Mouse (Mus musculus) forebrain, postnatal 0 days (tissue): Measurements from ENCODE around the gene Large1. TPM values are rescaled to one million over a fixed set of nuclear protein-coding genes. Genes with fewer than 3 reads are reported as not detected.

Source experiments
- ATAC-seq: fragments of 200-750 bp; cut with Nextera tagmentation; 2 replicates; pipeline ENCODE4 v1.8.0; 2017; ENCODE audit warnings: mild to moderate bottlenecking, moderate library complexity
- DNase-seq: peaks from one replicate; pipeline ENCODE4 v3.0.0-alpha.2; 2015
- H3K27ac ChIP-seq: fragments of 300-500 bp; sonication (generic); 2 replicates; pipeline ENCODE4 v1.5.1; 2014; ENCODE audit warnings: low read depth, mild to moderate bottlenecking, antibody characterized with exemption, low read length, moderate library complexity, mixed read lengths
- H3K27me3 ChIP-seq: fragments of 300-500 bp; sonication (generic); 2 replicates; pipeline ENCODE4 v1.6.1; 2014; ENCODE audit warnings: mild to moderate bottlenecking, low read length, mixed read lengths; ENCODE audit not compliant: insufficient read depth
- H3K36me3 ChIP-seq: fragments of 300-500 bp; sonication (generic); 2 replicates; pipeline ENCODE4 v1.6.1; 2014; ENCODE audit warnings: mild to moderate bottlenecking, moderate library complexity; ENCODE audit not compliant: insufficient read depth
- H3K4me1 ChIP-seq: fragments of 300-500 bp; sonication (generic); 2 replicates; pipeline ENCODE4 v1.6.1; 2014; ENCODE audit warnings: antibody characterized with exemption; ENCODE audit not compliant: insufficient read depth
- H3K4me2 ChIP-seq: fragments of 300-500 bp; sonication (generic); 2 replicates; pipeline ENCODE4 v1.6.1; 2014; ENCODE audit warnings: low read depth, mild to moderate bottlenecking, moderate library complexity
- H3K4me3 ChIP-seq: fragments of 300-500 bp; sonication (generic); 2 replicates; pipeline ENCODE4 v1.5.1; 2014; ENCODE audit warnings: low read depth, low read length, mixed read lengths
- H3K9ac ChIP-seq: fragments of 300-500 bp; sonication (generic); 2 replicates; pipeline ENCODE4 v1.6.1; 2014; ENCODE audit warnings: mild to moderate bottlenecking
- H3K9me3 ChIP-seq: fragments of 300-500 bp; sonication (generic); 2 replicates; pipeline ENCODE4 v1.6.1; 2016; ENCODE audit warnings: low read length
- CTCF ChIP-seq: sonication (generic); IDR thresholded peaks from 2 replicates; pipeline ENCODE4 v1.5.1; 2016; ENCODE audit warnings: antibody characterized with exemption, control low read depth, low read depth
- WGBS: fragments of 180-500 bp; shearing (Covaris S2); extraction: QIAGEN DNeasy Blood & Tissue Kit; methylation state at CpG from one replicate; pipeline ENCODE4 v1.1.7; 2014; 5-methylcytosine and 5-hydroxymethylcytosine counted together
- polyA plus RNA-seq: library from polyadenylated mRNA; unstranded; fragments of >200 nt; fragmentation: Nextera tagmentation; extraction: Ambion mirVana; gene quantifications from 2 replicates; pipeline ENCODE4 v1.2.1, GENCODE M21; 2015
- total RNA-seq: library from RNA; depleted of rRNA; stranded (reverse); fragments of >200 nt; gene quantifications from 2 replicates; pipeline ENCODE4 v1.2.3, GENCODE M21; 2014

Large1 gene
- total and polyA plus RNA-seq, 2 experiments from 2014 or later: 16.7 to 112 TPM

DNA sequence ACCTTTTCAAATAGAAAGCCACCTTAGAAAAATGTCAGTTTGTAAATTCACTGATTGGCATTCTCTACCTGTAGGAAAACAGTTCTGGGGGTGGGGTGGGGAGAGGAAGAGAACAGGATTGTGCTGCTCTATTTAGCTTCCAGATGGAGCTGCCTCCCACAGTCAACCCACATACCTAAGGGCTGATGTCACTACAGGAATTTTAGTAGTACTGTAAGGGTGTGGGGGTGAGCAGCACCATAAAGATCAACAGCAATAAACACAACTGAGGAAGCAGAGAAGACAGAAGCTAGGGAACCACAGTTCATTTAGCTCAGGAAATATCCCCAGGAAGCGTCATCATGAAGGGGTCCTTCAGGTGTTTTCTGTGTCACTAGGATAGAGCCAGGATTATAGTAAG, 174.9 kb downstream of the Large1 start:
- no peaks in the 10 kb centered on the region for H3K27me3 ChIP-seq
- no peak overlapping the region for H3K9ac ChIP-seq
- no peak overlapping the region for H3K4me2 ChIP-seq
- no peak overlapping the region for H3K4me3 ChIP-seq
- no peak for ATAC-seq
- no peaks in the 10 kb centered on the region for H3K36me3 ChIP-seq
- WGBS: 88% methylated on average over 1 of the region's 1 CpGs
- no peak for DNase-seq
- no peaks in the 10 kb centered on the region for H3K9me3 ChIP-seq
- TF ChIP-seq CTCF: no peak
- no peaks in the 10 kb centered on the region for H3K4me1 ChIP-seq
- no peak overlapping the region for H3K27ac ChIP-seq

- no peak overlapping the region for H3K9ac ChIP-seq
- ATAC-seq (no peak), DNase-seq (no peak)
- H3K4me3 ChIP-seq: no peak overlapping the region
- no peaks in the 10 kb centered on the region for H3K27me3 ChIP-seq
- no peak for TF ChIP-seq CTCF
- H3K36me3 ChIP-seq: no peaks in the 10 kb centered on the region
- H3K27ac ChIP-seq: no peak overlapping the region
- no peaks in the 10 kb centered on the region for H3K9me3 ChIP-seq
- no peak overlapping the region for H3K4me2 ChIP-seq
- H3K4me1 ChIP-seq: no peaks in the 10 kb centered on the region
Measured at GRCm38 (mm10) chr8:73172661-73173060, 180.7 kb downstream of the Large1 start.

GRCm38 (mm10) chr8:73161994-73162393, 191.3 kb downstream of the Large1 start:
- no peak overlapping the region for H3K9ac ChIP-seq
- ATAC-seq: peak; percentile 36; the same call in 1 of the 2 replicates
- DNase-seq: no peak

DNA sequence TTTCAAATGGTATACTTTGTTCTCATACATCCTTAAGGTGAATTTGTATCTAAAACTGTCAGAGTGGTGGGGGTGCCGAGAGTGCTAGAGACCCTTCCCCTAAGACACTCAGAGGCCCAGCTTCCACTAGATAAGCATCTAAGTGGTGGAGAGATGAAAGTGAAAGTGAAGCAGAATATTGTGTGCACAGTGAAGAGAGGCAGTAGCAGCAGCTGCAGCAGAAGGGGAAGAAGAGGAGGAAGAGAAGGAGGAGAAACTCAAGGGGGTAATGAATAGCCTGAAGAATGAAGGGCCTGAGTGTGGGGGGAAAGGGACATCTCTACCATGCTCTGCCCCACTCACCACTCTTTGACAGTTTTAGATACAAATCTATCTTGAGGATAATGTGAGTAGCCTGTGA, 191.8 kb downstream of the Large1 start:
- Histone ChIP-seq H3K27me3 (no peaks in the 10 kb centered on the region), H3K27ac (no peak overlapping the region), H3K36me3 (no peaks in the 10 kb centered on the region), H3K4me1 (no peaks in the 10 kb centered on the region), H3K4me3 (no peak overlapping the region), H3K9me3 (no peaks in the 10 kb centered on the region), H3K4me2 (no peak overlapping the region), H3K9ac (no peak overlapping the region)
- 78% methylated on average over 1 of the region's 1 CpGs for WGBS
- DNase-seq (no peak), ATAC-seq (no peak)
- no peak for TF ChIP-seq CTCF

More at GRCm38 (mm10) chr8:73161994-73162393, 191.3 kb downstream of the Large1 start:
- Histone ChIP-seq H3K4me2 (no peak overlapping the region), H3K9me3 (no peaks in the 10 kb centered on the region), H3K4me1 (no peaks in the 10 kb centered on the region), H3K36me3 (no peaks in the 10 kb centered on the region), H3K4me3 (no peak overlapping the region), H3K27ac (no peak overlapping the region), H3K27me3 (no peaks in the 10 kb centered on the region)
- WGBS: 83% methylated on average over 3 of the region's 3 CpGs
- no peak for TF ChIP-seq CTCF

DNA sequence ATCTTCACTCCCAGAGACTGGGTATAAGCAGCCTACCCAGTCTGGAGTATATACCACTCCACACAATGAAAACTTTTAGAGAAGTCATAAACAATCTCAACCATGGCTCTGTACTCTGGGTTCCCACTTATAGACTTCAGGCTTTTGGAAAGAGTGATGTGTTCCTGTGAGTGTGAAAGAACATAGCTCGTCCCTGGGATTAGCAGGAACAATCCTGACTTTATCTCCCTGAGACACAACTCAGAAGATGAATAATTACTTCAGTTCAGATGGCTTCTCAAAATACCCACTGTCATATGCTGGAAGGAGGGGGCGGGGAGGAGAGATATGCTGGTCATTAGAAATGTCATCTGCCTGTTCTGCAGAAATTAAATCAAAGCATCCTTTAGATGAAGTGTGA, 192.4 kb downstream of the Large1 start:
- 75% methylated on average over 2 of the region's 2 CpGs for WGBS
- ATAC-seq: no peak
- no peak for TF ChIP-seq CTCF

DNA sequence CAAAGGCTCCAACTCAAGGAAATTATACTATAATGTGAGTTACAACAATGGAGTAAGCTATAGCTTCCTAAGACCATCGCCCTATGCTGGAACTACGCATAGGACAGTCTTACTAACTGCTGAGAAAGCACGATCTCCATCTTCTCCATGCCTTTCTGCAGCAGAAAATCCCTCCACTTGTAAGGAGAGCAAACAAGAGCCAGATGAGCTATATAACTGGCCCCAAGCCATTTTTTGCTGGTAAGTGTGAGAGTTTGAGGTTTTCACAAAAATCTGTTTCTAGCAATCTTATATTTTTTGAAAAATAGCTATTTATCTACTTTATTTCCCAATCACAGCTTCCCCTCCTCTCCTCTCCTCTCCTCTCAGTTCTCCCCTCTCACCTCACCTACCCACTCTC, 206.1 kb downstream of the Large1 start:
- H3K36me3 ChIP-seq: no peaks in the 10 kb centered on the region
- H3K4me3 ChIP-seq: no peak overlapping the region
- no peak for TF ChIP-seq CTCF
- DNase-seq (no peak), ATAC-seq (no peak)
- H3K27ac ChIP-seq: no peak overlapping the region
- no peaks in the 10 kb centered on the region for H3K27me3 ChIP-seq
- H3K4me2 ChIP-seq: no peak overlapping the region
- no peak overlapping the region for H3K9ac ChIP-seq
- H3K4me1 ChIP-seq: no peaks in the 10 kb centered on the region
- no peaks in the 10 kb centered on the region for H3K9me3 ChIP-seq
- 93% methylated on average over 3 of the region's 3 CpGs for WGBS

More for the DNA sequence above, 192.4 kb downstream of the Large1 start:
- Histone ChIP-seq H3K9ac (no peak overlapping the region), H3K36me3 (no peaks in the 10 kb centered on the region), H3K4me2 (no peak overlapping the region), H3K9me3 (no peaks in the 10 kb centered on the region), H3K4me1 (no peaks in the 10 kb centered on the region), H3K27me3 (no peaks in the 10 kb centered on the region), H3K4me3 (no peak overlapping the region), H3K27ac (no peak overlapping the region)
- no peak for DNase-seq

- TF ChIP-seq CTCF: no peak
- peak; percentile 61 for DNase-seq
- Histone ChIP-seq H3K9ac (no peak overlapping the region), H3K36me3 (no peaks in the 10 kb centered on the region), H3K9me3 (no peaks in the 10 kb centered on the region), H3K27ac (peak overlapping the region; percentile 30), H3K4me2 (no peak overlapping the region), H3K27me3 (no peaks in the 10 kb centered on the region), H3K4me3 (no peak overlapping the region), H3K4me1 (no peaks in the 10 kb centered on the region; the same call in 1 of the 2 replicates)
- peak; percentile 93 for ATAC-seq
- 5% methylated on average over 1 of the region's 1 CpGs for WGBS
Measured at GRCm38 (mm10) chr8:73142660-73143395, 210.5 kb downstream of the Large1 start.
